Comparison of ENCODE assay signal across 9 mouse cellular contexts in the genomic region with DNA sequence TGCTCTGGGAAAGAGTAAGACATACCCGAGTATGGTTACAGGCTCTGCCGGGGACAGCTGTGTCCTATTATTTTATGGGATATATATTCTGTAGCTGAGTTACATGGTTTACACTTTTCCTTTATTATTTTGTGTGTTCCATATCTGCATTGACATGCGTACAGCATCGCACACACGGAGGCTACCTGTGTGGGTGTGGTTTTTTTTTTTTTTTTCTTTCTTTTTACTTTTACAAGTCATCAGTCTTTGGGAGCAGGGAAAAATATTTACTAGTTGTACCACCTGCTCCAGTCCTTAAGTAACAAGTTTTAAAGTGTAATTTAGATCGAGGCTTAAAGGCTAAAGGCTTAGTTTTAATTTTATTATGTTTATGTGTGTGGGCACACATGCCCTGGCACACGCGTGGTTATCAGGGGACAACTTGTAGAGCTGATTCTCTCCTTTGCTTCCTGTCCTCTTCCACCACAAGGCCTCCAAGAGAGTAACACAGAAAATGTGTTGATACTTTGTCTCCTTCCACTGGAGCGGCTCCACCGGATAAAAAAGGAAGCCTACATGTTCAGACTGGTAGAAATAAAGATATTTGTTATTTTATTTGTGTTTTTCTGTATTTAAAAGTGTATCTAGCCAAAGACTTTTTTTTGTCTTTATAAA. TPM values are rescaled to one million over a fixed set of nuclear protein-coding genes. Genes with fewer than 3 reads are reported as not detected.
DNase-seq lines count a peak whose midpoint lies in the region; ATAC-seq and TF ChIP-seq lines count a peak whose summit lies in the region.
"Had no signal": no experiment of that assay in that cellular context is flagged by ENCODE, and none has a peak within 500 bp of the region (broad histone marks: within the 10 kb centered on the region; RNA-seq: fewer than 3 reads in every experiment).

No protein-coding gene starts in this region.

- no peaks in the 10 kb centered on the region for H3K9me3 ChIP-seq in heart, embryonic 15.5 days (replicated peaks)
- H3K9me3 ChIP-seq in liver, postnatal 0 days (ENCODE audit: low read length) = no peaks in the 10 kb centered on the region

- peak; percentile 27 for DNase-seq in kidney, adult 18-20 months
- no peak for DNase-seq in kidney, postnatal 10 days
- DNase-seq in NIH3T3 (ENCODE audit: low read depth) = peak; percentile 42
- DNase-seq in liver, postnatal 0 days = no peak
- DNase-seq in testis, postnatal 14 days (ENCODE audit: low spot score) = peak; percentile 53
- DNase-seq in thymus, postnatal 14 days = no peak
- DNase-seq in ovary, adult 18-20 months (ENCODE audit: low spot score) = no peak

- peaks cover 8% of the 10 kb centered on the region; the same call in 1 of the 2 replicates for H3K36me3 ChIP-seq in heart, embryonic 15.5 days
- peaks cover 8% of the 10 kb centered on the region; the same call in 1 of the 2 replicates for H3K36me3 ChIP-seq in liver, postnatal 0 days (replicated peaks; ENCODE audit: insufficient read depth, low read length)

- H3K4me2 ChIP-seq in heart, embryonic 15.5 days = peak overlapping the region; percentile 59
- H3K4me2 ChIP-seq in liver, postnatal 0 days (ENCODE audit: low read depth, low read length) = peak overlapping the region; percentile 85

- no peak for TF ChIP-seq CTCF in liver, postnatal 0 days (IDR thresholded peaks at IDR 0.05; ENCODE audit: low read depth)

- peak overlapping the region; percentile 88 for H3K9ac ChIP-seq in heart, embryonic 15.5 days
- H3K9ac ChIP-seq in liver, postnatal 0 days (replicated peaks) = peak overlapping the region; percentile 97

- peak overlapping the region; percentile 100 for H3K27ac ChIP-seq in heart, embryonic 15.5 days
- H3K27ac ChIP-seq in liver, postnatal 0 days (ENCODE audit: low read depth) = peak overlapping the region; percentile 100

- 38% methylated on average over 10 of the region's 10 CpGs for WGBS in heart, embryonic 15.5 days
- 27% methylated on average over 10 of the region's 10 CpGs for WGBS in liver, postnatal 0 days (ENCODE audit: insufficient replicate concordance)

- TF ChIP-seq EP300 in liver, postnatal 0 days (IDR thresholded peaks at IDR 0.05; ENCODE audit: low read depth) = no peak

- H3K4me3 ChIP-seq in heart, embryonic 15.5 days = peak overlapping the region; percentile 78
- H3K4me3 ChIP-seq in liver, postnatal 0 days (ENCODE audit: low read depth, low read length) = peak overlapping the region; percentile 88

- no peaks in the 10 kb centered on the region for H3K27me3 ChIP-seq in heart, embryonic 15.5 days
- no peaks in the 10 kb centered on the region for H3K27me3 ChIP-seq in liver, postnatal 0 days (ENCODE audit: insufficient read depth, low read length)

- H3K4me1 ChIP-seq in heart, embryonic 15.5 days (replicated peaks) = peaks cover 19% of the 10 kb centered on the region
- H3K4me1 ChIP-seq in liver, postnatal 0 days (ENCODE audit: insufficient read depth) = peaks cover 7% of the 10 kb centered on the region; the same call in 1 of the 2 replicates

- ATAC-seq in heart, embryonic 15.5 days (replicated peaks; ENCODE audit: insufficient number of reproducible peaks, insufficient read depth, low FRiP score, low read depth) = no peak
- ATAC-seq in liver, postnatal 0 days = no peak

RNA-seq across cellular contexts. Expression of a gene that starts 0.5 kb away (rescaled TPM):
- 37.0 and 37.7 TPM in 2 replicates for polyA plus RNA-seq in heart, embryonic 15.5 days (2015; fragmentation: Nextera tagmentation; extraction: Ambion mirVana)
- polyA plus RNA-seq in liver, postnatal 0 days (2015; fragmentation: Nextera tagmentation; extraction: Ambion mirVana) = 29.6 and 30.2 TPM in 2 replicates

RNA-seq across cellular contexts. Expression of a gene that starts 15.0 kb away (rescaled TPM):
- not detected in 2 replicates for polyA plus RNA-seq in heart, embryonic 15.5 days (2015; fragmentation: Nextera tagmentation; extraction: Ambion mirVana)
- not detected in 2 replicates for polyA plus RNA-seq in liver, postnatal 0 days (2015; fragmentation: Nextera tagmentation; extraction: Ambion mirVana)
- polyA plus RNA-seq: brain, embryonic 14.5 days had no signal

Comparison
In these comparisons a context has a peak if more than half of its experiments do, and no peak if none do; other contexts are left out.
1. DNase-seq: peak in kidney, adult 18-20 months (single experiment), NIH3T3 (single experiment) and testis, postnatal 14 days (single experiment); none in kidney, postnatal 10 days (single experiment), liver, postnatal 0 days (single experiment), thymus, postnatal 14 days (single experiment) and ovary, adult 18-20 months (single experiment).